Mouse (Mus musculus) embryonic fibroblast, embryonic 13.5 days (primary cell): ENCODE data around the gene Repin1. TPM values are rescaled to one million over a fixed set of nuclear protein-coding genes. Genes with fewer than 3 reads are reported as not detected.

ENCODE experiments used
- H3K27ac ChIP-seq: 2 replicates; pipeline ENCODE4 v1.5.1; 2012; ENCODE audit warnings: low read length, control low read depth, inconsistent platforms; ENCODE audit not compliant: insufficient read depth
- H3K4me1 ChIP-seq: 2 replicates; pipeline ENCODE4 v1.6.1; 2011; ENCODE audit warnings: low read length; ENCODE audit not compliant: control insufficient read depth, insufficient read depth
- H3K4me3 ChIP-seq: 2 replicates; pipeline ENCODE4 v1.5.1; 2011; ENCODE audit warnings: mild to moderate bottlenecking, control low read depth, low read length; ENCODE audit not compliant: insufficient read depth
- CTCF ChIP-seq: IDR thresholded peaks from 2 replicates; pipeline ENCODE4 v1.5.1; 2011; ENCODE audit warnings: mild to moderate bottlenecking, control low read depth, low read length, moderate library complexity, borderline replicate concordance; ENCODE audit not compliant: insufficient read depth
- POLR2A ChIP-seq: IDR thresholded peaks from 2 replicates; pipeline ENCODE4 v1.6.1; 2011; ENCODE audit warnings: low read depth, mild to moderate bottlenecking, control low read depth, low read length, moderate library complexity
- polyA plus RNA-seq: library from polyadenylated mRNA; stranded (reverse); fragments of >200 nt; gene quantifications from 2 replicates; pipeline ENCODE4 v1.2.4, GENCODE M21; 2011; ENCODE audit warnings: low read depth; ENCODE audit not compliant: missing spikeins, insufficient read length

Gene Repin1
- polyA plus RNA-seq, 1 experiment, result 19.0 TPM

GRCm38 (mm10) chr6:48637811-48638500, 44.3 kb downstream of the Repin1 start:
- no peak overlapping the region for H3K4me3 ChIP-seq
- no peaks in the 10 kb centered on the region for H3K4me1 ChIP-seq
- no peak overlapping the region for H3K27ac ChIP-seq
- TF ChIP-seq POLR2A (no peak), CTCF (no peak)

DNA sequence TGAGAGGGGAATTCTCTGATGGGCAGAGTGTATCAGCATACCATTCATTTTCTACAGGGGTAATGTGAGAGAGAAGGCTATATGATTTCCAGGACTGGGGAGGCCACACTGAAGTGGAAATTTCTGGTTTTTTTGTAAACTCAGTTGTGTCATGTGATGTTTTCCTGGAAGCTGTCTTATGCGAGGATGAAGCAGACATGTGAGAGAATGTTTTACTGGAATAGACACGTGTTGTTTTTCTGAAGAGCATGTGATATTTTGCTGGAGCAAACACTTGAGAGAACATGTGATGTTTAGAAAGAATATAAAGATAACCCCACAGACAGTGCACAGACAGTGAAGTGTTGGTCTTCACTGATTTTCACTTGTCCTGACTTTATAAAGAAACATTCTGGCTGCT, 44.9 kb downstream of the Repin1 start:
- TF ChIP-seq POLR2A (no peak), CTCF (no peak)
- Histone ChIP-seq H3K4me3 (no peak overlapping the region), H3K27ac (no peak overlapping the region), H3K4me1 (no peaks in the 10 kb centered on the region)

DNA sequence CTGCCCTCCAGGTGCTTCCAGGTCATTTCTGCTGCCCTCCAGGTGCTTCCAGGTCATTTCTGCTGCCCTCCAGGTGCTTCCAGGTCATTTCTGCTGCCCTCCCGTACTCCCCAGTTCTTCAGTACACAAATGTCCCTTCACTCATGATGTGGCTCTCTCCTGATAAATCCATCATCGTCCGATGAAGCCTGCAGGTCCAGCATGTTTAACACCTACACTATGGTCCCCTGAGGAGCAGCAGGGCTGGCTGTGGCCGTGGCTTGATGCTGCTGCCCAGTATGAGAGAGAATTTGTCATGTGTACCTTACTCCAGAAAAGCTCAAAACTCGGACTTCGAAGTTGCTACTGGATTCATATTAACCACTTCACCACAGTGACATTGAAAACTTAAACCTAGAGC, 47.7 kb downstream of the Repin1 start:
- Histone ChIP-seq H3K27ac (no peak overlapping the region), H3K4me3 (no peak overlapping the region), H3K4me1 (no peaks in the 10 kb centered on the region)
- TF ChIP-seq CTCF (no peak), POLR2A (no peak)

DNA sequence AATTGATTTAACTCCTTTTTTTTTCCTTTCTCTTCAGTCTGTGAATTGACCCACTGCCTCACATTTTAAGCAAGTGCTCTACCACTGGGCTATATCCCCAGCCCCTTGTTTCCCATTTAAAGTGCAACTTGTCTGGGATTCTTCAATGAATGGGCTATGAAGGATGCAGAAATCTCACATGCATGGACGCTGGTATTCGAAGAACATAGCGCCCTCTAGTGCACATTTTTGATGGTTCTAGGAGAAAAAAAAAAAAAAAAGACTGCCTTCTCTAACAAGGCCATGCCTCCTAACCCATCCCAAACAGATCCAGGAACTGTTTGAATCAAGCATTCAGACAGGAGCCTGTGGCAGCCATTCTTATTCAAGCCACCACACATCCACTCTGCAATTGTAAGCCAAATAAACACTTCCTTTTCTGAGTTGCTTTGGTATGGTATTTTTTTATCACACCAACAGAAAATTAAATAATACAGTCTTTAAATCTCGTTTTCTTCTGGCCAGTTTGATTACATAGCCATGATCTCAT, 49.1 kb downstream of the Repin1 start:
- no peak overlapping the region for H3K4me3 ChIP-seq
- no peak overlapping the region for H3K27ac ChIP-seq
- TF ChIP-seq CTCF (no peak), POLR2A (no peak)
- H3K4me1 ChIP-seq, result no peaks in the 10 kb centered on the region

DNA sequence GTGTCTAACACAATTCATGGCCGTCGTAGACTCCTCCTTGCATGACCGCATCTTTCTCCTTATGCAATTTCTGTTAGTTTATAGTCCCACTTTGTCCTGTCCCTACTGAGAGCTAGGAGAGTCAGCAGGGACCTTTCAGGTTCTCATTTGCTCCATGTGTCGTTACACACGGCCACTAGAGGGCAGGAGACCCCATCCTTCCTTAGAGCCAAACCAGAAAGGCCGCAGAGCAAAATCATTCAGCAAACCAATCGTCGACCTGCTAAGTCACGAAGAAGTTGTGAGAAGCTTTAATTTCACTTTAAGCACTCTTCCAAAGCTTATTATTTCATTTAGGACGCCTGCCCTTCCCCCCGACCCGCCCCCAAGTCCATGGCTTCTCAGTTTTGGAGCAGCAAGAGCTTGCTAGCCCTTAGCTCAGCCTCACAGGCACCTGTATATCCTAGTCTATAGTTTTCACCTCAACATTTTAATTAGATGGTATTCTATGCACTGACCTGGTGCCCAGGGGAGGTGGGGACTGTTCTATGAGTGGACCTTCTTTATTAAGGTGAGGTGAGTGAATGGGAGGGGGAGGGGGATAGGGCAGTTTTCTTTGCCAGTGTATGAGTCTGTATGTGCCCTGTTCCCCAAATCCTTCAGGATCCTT, 52.1 kb downstream of the Repin1 start:
- TF ChIP-seq POLR2A, result no peak
- peak; percentile 72; the same call in 1 of the 2 replicates for TF ChIP-seq CTCF
- Histone ChIP-seq H3K4me3 (no peak overlapping the region), H3K27ac (no peak overlapping the region), H3K4me1 (no peaks in the 10 kb centered on the region)

GRCm38 (mm10) chr6:48646309-48646690, 52.6 kb downstream of the Repin1 start:
- no peaks in the 10 kb centered on the region for H3K4me1 ChIP-seq
- TF ChIP-seq CTCF (no peak), POLR2A (no peak)
- H3K4me3 ChIP-seq, result no peak overlapping the region
- no peak overlapping the region for H3K27ac ChIP-seq

GRCm38 (mm10) chr6:48646995-48647394, 53.3 kb downstream of the Repin1 start, which contains the start of gene Gimap8:
Gene Gimap8 (plus strand): TSS chr6:48647234.
- Histone ChIP-seq H3K4me1 (no peaks in the 10 kb centered on the region), H3K27ac (no peak within 1 kb of the TSS), H3K4me3 (no peak within 1 kb of the TSS)
- TF ChIP-seq CTCF, result peak; percentile 11; the same call in 1 of the 2 replicates
- no peak for TF ChIP-seq POLR2A

DNA sequence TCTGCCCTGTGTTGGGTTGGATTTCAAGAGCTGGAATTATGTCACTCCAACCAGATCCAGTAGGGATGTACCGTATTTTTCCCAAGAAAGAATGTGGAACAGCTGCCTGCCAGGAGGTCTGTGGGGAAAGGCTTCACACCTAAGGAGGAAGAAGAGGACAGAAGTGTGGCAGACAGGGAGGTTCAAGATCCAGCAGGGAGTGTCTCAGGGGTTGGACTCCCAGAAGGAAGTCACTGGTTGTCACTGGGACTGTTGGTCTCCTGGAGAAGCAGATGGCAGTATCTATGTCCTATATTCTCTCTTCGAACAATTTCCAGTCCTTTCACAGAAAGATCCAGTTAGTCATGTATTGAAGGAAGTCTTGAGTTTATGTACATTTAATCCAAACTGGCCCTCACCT, 53.9 kb downstream of the Repin1 start:
- no peak overlapping the region for H3K27ac ChIP-seq

More for the DNA sequence above, 53.9 kb downstream of the Repin1 start:
- no peaks in the 10 kb centered on the region for H3K4me1 ChIP-seq
- H3K4me3 ChIP-seq, result no peak overlapping the region
- TF ChIP-seq POLR2A (no peak), CTCF (no peak)

Other genes starting within 250 kb of the Repin1 start
- 10.8 and 15.6 TPM in 2 replicates for gene Krba1, start 198.3 kb upstream of the Repin1 start, polyA plus RNA-seq
- 10.6 and 14.7 TPM in 2 replicates for gene Zfp467, start 148.1 kb upstream of the Repin1 start, polyA plus RNA-seq
- gene Sspo, start 145.7 kb upstream of the Repin1 start, polyA plus RNA-seq, result 0.08 and 0.21 TPM in 2 replicates
- gene Atp6v0e2, start 56.3 kb upstream of the Repin1 start, polyA plus RNA-seq, result 13.9 and 18.2 TPM in 2 replicates
- 5.5 and 9.2 TPM in 2 replicates for gene Lrrc61, start 39.1 kb upstream of the Repin1 start, polyA plus RNA-seq
- 2.1 and 2.3 TPM in 2 replicates for gene Rarres2, start 21.1 kb upstream of the Repin1 start, polyA plus RNA-seq
- not detected in 2 replicates for gene Gm45021, start 4.3 kb upstream of the Repin1 start, polyA plus RNA-seq
- gene Gm44965, start 58 bp downstream of the Repin1 start, polyA plus RNA-seq, result not detected in 2 replicates
- gene Zfp775, start 8.2 kb downstream of the Repin1 start, polyA plus RNA-seq, result 2.2 and 2.7 TPM in 2 replicates
- gene AI854703, start 32.9 kb downstream of the Repin1 start, polyA plus RNA-seq, result 0.84 and 1.6 TPM in 2 replicates
- gene Gimap8, start 53.4 kb downstream of the Repin1 start, polyA plus RNA-seq, result not detected in 2 replicates
- 1.5 and 1.7 TPM in 2 replicates for gene Gimap9, start 82.2 kb downstream of the Repin1 start, polyA plus RNA-seq
- not detected in 2 replicates for gene Gimap4, start 90.7 kb downstream of the Repin1 start, polyA plus RNA-seq
- 0.72 and 0.88 TPM in 2 replicates for gene Gimap6, start 114.3 kb downstream of the Repin1 start, polyA plus RNA-seq
- gene Gm28053, start 124.7 kb downstream of the Repin1 start, polyA plus RNA-seq, result not detected in 2 replicates
- not detected in 2 replicates for gene Gimap7, start 124.7 kb downstream of the Repin1 start, polyA plus RNA-seq
- not detected in 2 replicates for gene Gimap1, start 145.2 kb downstream of the Repin1 start, polyA plus RNA-seq
- not detected in 2 replicates for gene Gimap5, start 152.3 kb downstream of the Repin1 start, polyA plus RNA-seq
- not detected in 2 replicates for gene Gimap3, start 177.0 kb downstream of the Repin1 start, polyA plus RNA-seq
- gene Tmem176a, start 247.0 kb downstream of the Repin1 start, polyA plus RNA-seq, result 102 and 117 TPM in 2 replicates
- gene Tmem176b, start 247.6 kb downstream of the Repin1 start, polyA plus RNA-seq, result 119 and 168 TPM in 2 replicates